Mouse (Mus musculus): Measurements from ENCODE around the gene Sept9.

DNA sequence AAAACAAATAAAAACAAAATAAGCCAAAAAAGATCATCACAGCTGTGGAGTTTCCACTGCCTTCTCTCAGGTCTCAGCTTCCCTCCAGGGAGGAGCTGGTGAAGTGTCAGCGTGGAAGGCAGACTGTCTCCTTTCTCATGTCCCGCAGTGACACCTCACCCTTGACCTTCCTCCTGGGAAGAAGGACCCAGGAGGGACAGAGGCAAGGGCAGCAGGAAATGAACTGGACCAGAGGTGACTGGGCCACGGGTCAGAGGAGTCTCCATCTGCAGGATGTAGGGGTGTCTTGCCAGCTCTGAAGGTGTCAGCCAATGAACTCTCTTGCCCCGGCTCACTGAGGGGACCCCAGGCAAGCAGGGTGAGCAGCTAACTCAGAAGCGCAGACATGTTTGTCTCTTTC lies 7.9 kb upstream of the Sept9 start:
- TF ChIP-seq CTCF (IDR thresholded peaks at IDR 0.05): no peak
- no peak for TF ChIP-seq EP300 (IDR thresholded peaks at IDR 0.05)
